Mouse (Mus musculus) liver, adult 10 weeks (tissue): ENCODE measurements around the gene Klc3. TPM values are rescaled to one million over a fixed set of nuclear protein-coding genes. Genes with fewer than 3 reads are reported as not detected.

ENCODE experiments used
- polyA plus RNA-seq: library from polyadenylated mRNA; stranded (reverse); fragments of 350-450 nt; fragmentation: Illumina TruSeq; extraction: RNeasy Lipid Tissue Mini Kit (QIAGEN cat#74804); gene quantifications from one replicate; pipeline ENCODE4 v1.2.3, GENCODE M21; 2014; ENCODE audit warnings: low read depth, low replicate concordance

The Klc3 gene
- not detected for polyA plus RNA-seq

GRCm38 (mm10) chr7:19403731-19404296 lies at the start of gene Klc3:
Gene Klc3, minus strand, starts transcription at chr7:19404104.

GRCm38 (mm10) chr7:19404476-19404875 lies 572 bp upstream of the Klc3 start, which contains the start of gene Ckm:
Gene Ckm, plus strand, starts transcription at chr7:19404776.

GRCm38 (mm10) chr7:19381377-19382165 lies 22.3 kb downstream of the Klc3 start, which contains the start of gene Ercc2:
Gene Ercc2, plus strand, starts transcription at chr7:19382010.

GRCm38 (mm10) chr7:19359299-19359891 lies 44.5 kb downstream of the Klc3 start, which contains the start of the genes Cd3eap and Ppp1r13l:
Gene Cd3eap, minus strand, starts transcription at chr7:19359483.
Gene Ppp1r13l, plus strand, starts transcription at chr7:19359749.

Other genes starting within 250 kb of the Klc3 start
- not detected for gene Gipr, start 238.0 kb downstream of the Klc3 start, polyA plus RNA-seq
- gene Eml2, start 227.7 kb downstream of the Klc3 start, polyA plus RNA-seq, result 0.19 TPM
- 0.34 TPM for gene Gpr4, start 191.6 kb downstream of the Klc3 start, polyA plus RNA-seq
- 10.4 TPM for gene Opa3, start 175.8 kb downstream of the Klc3 start, polyA plus RNA-seq
- gene Vasp, start 132.3 kb downstream of the Klc3 start, polyA plus RNA-seq, result 7.0 TPM
- not detected for gene Ppm1n, start 124.0 kb downstream of the Klc3 start, polyA plus RNA-seq
- gene Rtn2, start 121.5 kb downstream of the Klc3 start, polyA plus RNA-seq, result not detected
- gene Fosb, start 94.1 kb downstream of the Klc3 start, polyA plus RNA-seq, result 0.21 TPM
- 1.9 TPM for gene Ercc1, start 59.3 kb downstream of the Klc3 start, polyA plus RNA-seq
- gene Cd3eap, start 44.6 kb downstream of the Klc3 start, polyA plus RNA-seq, result 0.95 TPM
- gene Ppp1r13l, start 44.4 kb downstream of the Klc3 start, polyA plus RNA-seq, result 0.29 TPM
- gene Ercc2, start 22.1 kb downstream of the Klc3 start, polyA plus RNA-seq, result 0.40 TPM
- not detected for gene Ckm, start 672 bp upstream of the Klc3 start, polyA plus RNA-seq
- 0.82 TPM for gene Mark4, start 54.7 kb upstream of the Klc3 start, polyA plus RNA-seq
- 0.34 TPM for gene Exoc3l2, start 59.2 kb upstream of the Klc3 start, polyA plus RNA-seq
- 1.6 TPM for gene Bloc1s3, start 104.3 kb upstream of the Klc3 start, polyA plus RNA-seq
- not detected for gene Trappc6a, start 104.3 kb upstream of the Klc3 start, polyA plus RNA-seq
- not detected for gene Nkpd1, start 113.7 kb upstream of the Klc3 start, polyA plus RNA-seq
- 1.3 TPM for gene Ppp1r37, start 159.0 kb upstream of the Klc3 start, polyA plus RNA-seq
- gene Zfp296, start 173.2 kb upstream of the Klc3 start, polyA plus RNA-seq, result not detected
- gene Gemin7, start 173.5 kb upstream of the Klc3 start, polyA plus RNA-seq, result 10.5 TPM
- gene Clasrp, start 200.4 kb upstream of the Klc3 start, polyA plus RNA-seq, result 1.7 TPM
- 0.11 TPM for gene Relb, start 225.3 kb upstream of the Klc3 start, polyA plus RNA-seq